Mouse (Mus musculus): ENCODE data around the gene Shank2.

DNA sequence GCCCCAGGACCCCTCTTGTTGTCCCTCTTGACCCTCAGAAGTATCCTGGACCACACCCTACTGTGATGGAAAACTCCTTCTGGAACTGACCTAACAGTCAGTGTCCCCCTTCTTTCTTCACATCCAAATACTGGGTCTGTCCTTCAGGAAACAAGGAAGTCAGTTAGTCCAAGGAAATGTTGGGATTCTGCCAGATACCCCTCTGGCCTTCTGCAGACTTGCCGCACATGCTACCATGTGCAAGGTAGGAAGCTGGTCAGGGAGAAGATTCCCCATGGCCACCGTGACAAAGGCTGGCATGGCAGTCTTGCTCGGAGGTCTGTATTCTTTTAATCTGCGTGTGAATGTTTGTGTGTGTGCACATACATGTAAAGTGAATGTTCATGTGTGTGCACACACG is 337.0 kb downstream of the Shank2 start:
- TF ChIP-seq CTCF (IDR thresholded peaks at IDR 0.05; ENCODE audit: low read depth) (no peak), EP300 (IDR thresholded peaks at IDR 0.05; ENCODE audit: low read depth) (no peak)
